Mouse (Mus musculus): ENCODE results near the gene Lad1.

DNA sequence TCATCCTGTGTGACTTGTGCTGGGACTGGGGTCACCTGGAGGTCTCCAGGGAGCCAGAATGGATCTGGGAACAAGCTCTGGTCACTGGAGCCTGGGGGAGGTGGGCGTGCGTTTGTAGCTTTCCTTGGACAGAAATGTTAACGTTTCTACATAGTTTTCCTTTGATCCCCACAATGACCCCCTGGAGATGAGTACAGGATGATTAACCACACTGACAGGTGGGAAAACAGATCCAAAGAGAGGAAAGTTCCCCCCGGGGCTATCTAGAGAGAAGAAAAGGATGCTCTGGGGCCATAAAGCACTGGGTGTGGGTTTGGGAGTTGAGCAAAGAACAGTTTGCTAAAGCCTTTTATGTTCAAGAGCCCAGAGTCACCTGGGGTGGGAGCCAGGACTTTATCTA lies 37.7 kb upstream of the Lad1 start:
- TF ChIP-seq POLR2A (IDR thresholded peaks at IDR 0.05; ENCODE audit: insufficient read length, low read depth) (no peak), TCF12 (IDR thresholded peaks at IDR 0.05; ENCODE audit: insufficient read depth, poor library complexity, severe bottlenecking) (no peak)
